Mouse (Mus musculus) gastrocnemius, postnatal 25 days (tissue): Measurements from ENCODE around the gene Mpzl1. TPM values are rescaled to one million over a fixed set of nuclear protein-coding genes. Genes with fewer than 3 reads are reported as not detected.
"Not testable (repeated sequence)": the region's sequence is repeated elsewhere in the genome, so short reads cannot be mapped to it uniquely, and the experiment has no call there.

Experiments used
- DNase-seq: peaks from one replicate; pipeline ENCODE4 v3.0.0; 2022
- long read RNA-seq, 2 experiments: library from polyadenylated mRNA; stranded (forward); transcript quantifications; one replicate each; pipeline ENCODE4 v2.0.0; 2021
- total RNA-seq, 2 experiments: library from RNA; stranded (reverse); gene quantifications; 1 replicate in 1 of 2; 2 replicates in 1 of 2; pipeline ENCODE4 v1.2.3; 2021

Mpzl1 gene
- total RNA-seq = 10 to 100 TPM in 1 of 2 experiments, 1 to 10 TPM in 1; 9.2 to 10.1 TPM
- long read RNA-seq, experiment 1, transcript Mpzl1-202 (6 exons, 2,285 nt) = major isoform, 5 of 12 reads
- long read RNA-seq, experiment 1, partial matches to known transcripts = 1 of 12 reads
- long read RNA-seq, experiment 1, other reads (novel, unspliced or antisense) = 5 of 12 reads
- long read RNA-seq, experiment 2, transcript Mpzl1-202 (6 exons, 2,285 nt) = major isoform, 22 of 27 reads
- long read RNA-seq, experiment 2, partial matches to known transcripts = 0 of 27 reads
- long read RNA-seq, experiment 2, other reads (novel, unspliced or antisense) = 1 of 27 reads

GRCm38 (mm10) chr1:165634151-165634884 is at the start of gene Mpzl1:
Gene Mpzl1, minus strand, starts transcription at chr1:165634538.
- DNase-seq = peak; percentile 99

DNA sequence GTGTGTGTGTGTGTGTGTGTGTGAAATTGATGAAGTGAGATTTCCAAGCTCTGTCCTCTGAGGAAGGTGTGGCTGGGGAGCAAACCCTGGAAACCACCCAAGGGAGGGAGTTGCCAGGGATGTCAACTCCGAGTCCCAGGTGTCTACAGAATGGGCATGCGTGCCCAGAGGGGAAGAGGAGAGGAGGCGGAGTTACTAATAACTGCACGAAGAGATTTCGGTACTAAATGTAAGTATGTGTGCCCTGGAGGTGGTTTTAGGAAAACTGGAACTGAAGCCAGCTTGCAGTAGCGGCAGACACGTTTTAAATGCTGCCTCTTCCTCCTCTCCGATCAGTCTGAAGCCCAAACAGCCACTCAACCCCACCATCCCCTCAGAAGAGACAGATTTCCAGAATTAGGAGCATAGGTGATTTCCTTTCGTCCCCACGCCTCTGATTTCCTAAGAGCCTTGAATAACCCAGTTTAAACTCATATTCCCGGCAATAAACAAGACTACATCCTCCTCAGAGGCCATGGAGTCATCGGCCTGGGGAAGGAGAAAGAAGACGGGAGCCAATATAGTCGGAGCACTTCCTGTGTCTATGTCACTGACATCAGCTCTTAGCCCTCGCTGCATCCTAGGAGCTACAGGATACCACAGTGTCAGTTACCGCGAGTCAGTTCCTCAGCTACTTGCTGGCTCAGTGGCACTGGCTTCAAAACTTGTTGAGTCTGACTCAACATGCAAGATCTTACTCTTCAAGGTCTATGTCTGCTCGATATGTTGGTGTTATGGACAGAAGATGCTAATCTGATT is 47.9 kb upstream of the Mpzl1 start:
- DNase-seq = no peak

DNA sequence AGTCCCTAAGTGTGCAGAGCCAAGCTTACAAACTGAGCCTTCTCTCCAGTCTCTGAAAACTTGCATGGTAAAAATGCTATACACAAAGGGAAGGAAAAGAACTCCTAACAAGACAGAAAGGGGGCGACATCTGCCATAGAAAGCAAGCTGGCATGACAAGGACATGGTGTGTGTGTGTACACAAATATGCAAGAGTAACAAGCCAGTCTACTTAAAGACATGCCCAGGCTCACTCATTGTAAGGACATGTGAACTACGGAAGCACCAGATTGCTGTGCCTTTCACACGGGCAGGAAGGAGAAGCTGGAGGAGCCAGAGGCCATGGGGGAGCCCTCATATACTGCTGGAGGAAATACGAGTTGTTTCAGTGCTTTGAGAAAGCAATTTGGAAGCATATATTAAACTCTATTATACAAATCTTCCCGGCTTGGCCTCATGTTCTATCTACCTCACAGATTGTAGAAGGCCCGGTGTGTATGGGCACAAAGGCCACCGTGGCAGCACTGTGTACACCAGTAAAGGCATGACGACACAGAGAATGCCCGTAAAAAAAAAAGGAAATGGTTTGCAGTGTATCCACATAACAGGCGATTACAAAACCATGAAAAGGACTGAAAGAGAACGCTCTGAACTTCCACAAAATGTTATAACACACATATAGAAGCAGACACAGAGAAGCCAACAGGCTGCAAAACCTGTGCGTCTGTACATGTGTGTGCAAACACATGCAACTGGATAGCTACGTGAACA is 46.9 kb upstream of the Mpzl1 start:
- no peak for DNase-seq

- DNase-seq = not testable (repeated sequence)
Measured at GRCm38 (mm10) chr1:165680086-165680485, 45.7 kb upstream of the Mpzl1 start.

DNA sequence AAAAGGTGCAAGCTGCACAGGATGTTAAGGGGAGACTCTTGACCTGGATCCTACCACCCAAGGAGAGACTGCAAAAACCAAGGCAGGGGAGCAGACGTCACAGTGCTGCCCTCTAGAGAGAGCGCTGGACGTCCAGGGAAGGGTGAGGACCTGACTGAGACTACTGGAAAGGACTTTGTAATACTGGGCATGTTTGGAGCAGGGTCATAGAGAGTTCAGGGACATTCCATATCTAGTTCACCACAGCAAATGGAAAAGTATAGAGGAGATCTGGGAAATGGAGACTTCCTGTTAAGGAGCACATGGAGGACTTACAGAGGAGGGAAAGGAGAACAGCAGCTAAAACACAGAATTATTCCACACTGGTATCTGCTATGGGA is 45.3 kb upstream of the Mpzl1 start:
- DNase-seq = no peak

GRCm38 (mm10) chr1:165678861-165679617 is 44.7 kb upstream of the Mpzl1 start:
- DNase-seq = no peak

DNA sequence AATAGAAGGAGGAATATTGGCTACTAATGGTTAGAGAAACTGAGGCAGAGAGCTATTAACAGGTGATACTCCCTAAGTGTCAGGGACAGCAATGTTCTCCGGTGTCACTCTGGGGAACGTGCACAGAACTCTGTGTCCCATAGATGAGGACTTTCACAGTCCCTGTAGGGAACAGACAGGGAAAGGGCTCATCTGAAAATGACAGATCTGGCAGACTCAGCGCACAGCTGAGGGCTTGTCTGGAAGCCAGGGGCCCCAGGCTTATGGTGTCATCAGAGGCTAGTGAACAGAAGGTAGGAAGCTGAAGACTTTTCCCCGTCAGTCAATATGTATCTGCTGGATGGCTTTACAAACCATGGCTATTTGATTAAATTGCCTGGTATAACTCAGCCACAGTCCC is 43.2 kb upstream of the Mpzl1 start:
- peak; percentile 80 for DNase-seq

DNA sequence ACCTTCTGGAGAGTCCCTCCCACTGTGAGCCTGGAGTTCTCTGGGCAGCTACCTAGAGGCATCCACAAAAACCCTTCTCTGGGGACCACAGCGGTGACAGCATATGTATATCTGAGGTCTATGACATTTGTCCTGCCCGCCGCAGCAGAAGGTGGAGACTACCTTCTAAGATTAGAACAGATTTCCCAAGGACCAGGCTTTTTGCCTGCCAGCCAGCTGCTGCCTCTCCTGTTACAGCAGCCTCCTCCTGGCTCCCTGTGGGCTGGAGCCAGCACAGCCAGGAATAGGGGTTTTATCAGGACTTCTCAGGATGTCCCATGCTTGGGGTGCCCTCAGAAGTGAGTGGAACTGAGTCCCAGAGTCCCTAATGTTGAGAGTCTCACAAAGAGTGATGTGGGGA is 42.7 kb upstream of the Mpzl1 start:
- DNase-seq = peak; percentile 81

DNA sequence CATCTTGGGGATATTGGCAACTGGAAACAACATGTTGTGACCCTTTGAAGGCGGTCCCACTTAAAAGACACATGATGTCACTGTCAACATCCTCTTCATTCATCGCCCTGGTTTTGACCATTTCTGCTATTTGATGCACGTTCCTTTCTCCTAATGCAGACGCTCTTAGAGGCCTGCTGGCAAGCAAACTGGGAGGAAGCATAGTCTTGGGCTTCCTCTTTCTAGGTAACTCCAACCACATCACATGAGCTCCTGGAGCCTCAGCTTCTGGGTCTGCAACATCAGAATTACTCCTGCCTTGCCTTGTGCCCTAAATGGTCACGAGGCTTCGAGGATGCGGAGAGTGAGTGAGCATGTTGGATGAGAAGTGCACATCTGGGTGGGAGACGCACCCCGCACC is 40.8 kb upstream of the Mpzl1 start:
- DNase-seq = no peak

DNA sequence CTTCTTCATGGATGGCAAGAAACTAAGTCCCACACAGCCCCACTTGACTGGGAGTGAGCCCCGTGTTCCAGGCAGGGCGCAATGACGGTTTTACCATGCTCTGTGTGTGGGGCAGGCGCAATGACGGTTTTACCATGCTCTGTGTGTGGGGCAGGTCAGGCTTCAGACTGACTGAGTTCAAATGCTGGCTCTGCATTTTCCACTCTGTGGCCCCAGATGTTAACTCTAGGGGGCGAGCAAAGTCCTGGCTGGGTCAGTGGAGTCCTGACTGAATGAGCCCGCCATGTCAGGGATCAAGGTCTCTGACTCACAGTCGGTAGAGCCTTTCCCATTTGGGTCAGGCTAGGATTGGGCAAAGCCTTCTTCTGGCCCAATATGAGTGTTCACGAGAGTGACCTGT is 38.0 kb upstream of the Mpzl1 start:
- DNase-seq = no peak

DNA sequence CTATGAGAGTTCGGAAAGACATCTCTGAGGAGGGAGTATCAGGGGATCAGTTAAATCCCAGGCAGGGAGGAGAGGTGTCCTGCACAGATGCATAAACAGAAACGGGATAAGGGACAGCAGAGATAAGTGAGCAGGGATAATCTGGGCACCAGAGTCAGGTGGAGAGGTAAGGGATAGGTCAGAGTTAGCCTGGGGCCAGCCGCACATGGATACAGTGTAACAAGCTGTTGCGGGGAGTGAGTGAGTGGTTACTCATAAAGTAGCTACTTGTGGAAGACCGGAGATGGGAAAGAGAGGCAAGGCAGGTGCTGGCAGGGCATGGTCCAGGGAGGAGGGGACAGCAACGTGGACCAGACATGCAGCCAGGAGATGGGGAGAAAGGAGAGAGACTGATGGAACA is 35.7 kb upstream of the Mpzl1 start:
- DNase-seq = no peak

DNA sequence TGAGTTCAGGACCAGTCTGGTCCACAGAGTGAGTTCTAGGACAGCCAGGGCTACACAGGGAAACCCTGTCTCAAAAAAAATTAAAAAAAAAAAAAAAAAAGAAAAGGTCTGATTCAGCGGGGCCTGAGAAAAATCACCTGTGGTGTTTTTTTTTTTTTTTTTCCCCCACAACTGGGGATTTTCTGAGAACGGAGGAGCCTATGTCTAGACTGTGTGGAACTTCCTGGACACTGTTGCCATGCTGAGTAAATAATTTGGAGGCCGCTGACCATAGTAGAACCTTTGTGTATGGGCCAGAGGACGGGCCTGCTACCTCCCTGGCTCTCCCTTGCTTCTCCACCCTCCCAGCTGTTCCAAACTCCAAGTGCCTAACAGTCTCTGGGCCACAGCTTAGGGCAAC is 34.6 kb upstream of the Mpzl1 start:
- no peak for DNase-seq

- DNase-seq = peak; percentile 83
Measured at GRCm38 (mm10) chr1:165667380-165667779, 33.0 kb upstream of the Mpzl1 start.

- DNase-seq = no peak
Measured at GRCm38 (mm10) chr1:165666944-165667343, 32.6 kb upstream of the Mpzl1 start.

GRCm38 (mm10) chr1:165665758-165666157 is 31.4 kb upstream of the Mpzl1 start:
- DNase-seq = no peak

- no peak for DNase-seq
Measured at GRCm38 (mm10) chr1:165663277-165663676, 28.9 kb upstream of the Mpzl1 start.

- DNase-seq = peak; percentile 40
Measured at GRCm38 (mm10) chr1:165662426-165663192, 28.3 kb upstream of the Mpzl1 start.

DNA sequence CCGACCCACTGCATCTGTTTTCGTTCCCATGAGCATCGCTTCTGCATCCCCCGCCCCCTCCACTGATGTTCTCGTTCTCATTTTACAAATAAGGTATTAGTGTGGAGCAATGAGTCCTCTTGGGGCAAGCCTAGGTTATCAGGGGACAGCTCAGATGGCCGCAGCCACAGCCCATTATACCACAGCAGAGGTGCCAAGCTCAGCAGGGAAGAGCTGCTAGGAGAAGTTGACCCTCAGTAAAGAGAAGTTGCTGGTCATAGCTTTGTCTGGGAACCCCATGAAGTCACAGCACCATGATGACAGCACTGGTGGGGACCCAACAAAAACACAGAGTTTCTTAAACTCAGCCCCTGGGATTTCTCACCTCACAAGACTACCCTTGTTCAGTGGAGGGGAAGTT is 27.4 kb upstream of the Mpzl1 start:
- DNase-seq = no peak

DNA sequence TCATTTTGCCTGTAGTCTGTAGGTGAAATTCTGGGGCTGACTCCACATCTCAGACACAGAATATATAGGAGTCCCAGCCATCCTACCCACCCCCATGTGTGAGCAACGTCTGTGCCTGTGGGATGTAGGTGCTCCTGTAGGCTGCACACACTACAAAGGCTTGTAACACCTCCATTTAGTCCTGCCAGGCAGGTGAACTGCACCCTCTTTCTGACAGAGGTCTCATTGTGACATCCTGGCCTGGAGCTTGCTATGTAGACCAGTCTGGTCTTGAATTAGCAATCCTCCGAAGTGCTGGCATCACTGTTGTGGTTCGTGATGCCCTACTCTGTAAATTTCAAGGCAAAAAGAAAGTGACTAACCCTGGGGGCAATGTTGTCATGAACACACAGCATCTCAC is 26.9 kb upstream of the Mpzl1 start:
- DNase-seq = no peak

GRCm38 (mm10) chr1:165660774-165661173 is 26.4 kb upstream of the Mpzl1 start:
- DNase-seq = no peak

DNA sequence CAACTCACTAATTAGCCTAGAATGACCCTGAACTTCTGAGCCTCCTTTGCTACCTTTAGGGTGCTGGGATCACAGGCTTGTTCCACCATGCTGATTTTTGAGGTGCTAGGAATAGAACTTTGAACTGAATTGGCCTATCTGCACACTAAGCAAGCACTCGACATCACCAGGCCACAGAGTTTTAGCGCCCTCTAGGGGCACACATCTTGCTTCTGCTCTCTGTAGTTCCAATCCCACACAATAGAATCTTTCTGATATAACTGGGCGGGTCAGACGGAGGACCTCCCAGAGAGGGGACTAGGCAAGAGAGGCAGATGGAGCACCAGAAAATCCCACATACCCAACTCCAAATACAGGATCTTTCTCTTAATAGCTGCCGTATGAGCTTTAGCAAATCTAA is 24.3 kb upstream of the Mpzl1 start:
- no peak for DNase-seq
